Mouse (Mus musculus): ENCODE measurements around the gene Spryd3.
"Not testable (repeated sequence)": the region's sequence is repeated elsewhere in the genome, so short reads cannot be mapped to it uniquely, and the experiment has no call there.

The Spryd3 gene

DNA sequence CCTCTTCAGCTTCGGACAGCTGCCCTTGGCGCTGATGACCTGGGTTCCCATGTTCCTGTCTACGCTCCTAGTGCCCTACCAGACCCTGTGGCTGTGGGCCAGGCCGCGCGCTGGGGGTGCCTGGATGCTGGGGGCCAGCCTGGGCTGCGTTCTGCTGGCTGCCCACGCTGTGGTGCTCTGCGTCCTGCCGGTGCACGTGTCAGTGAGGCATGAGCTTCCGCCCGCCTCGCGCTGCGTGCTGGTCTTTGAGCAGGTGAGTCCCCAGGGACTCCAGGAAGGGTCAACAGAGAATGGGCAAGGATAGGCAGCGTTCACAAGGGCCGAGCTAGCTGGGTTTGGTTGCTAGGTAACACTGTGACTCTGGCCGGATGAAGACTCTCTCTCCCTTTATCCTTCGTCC lies 20.8 kb upstream of the Spryd3 start:
- Histone ChIP-seq H3K27me3 (ENCODE audit: control insufficient read depth, insufficient read depth, low read length, poor library complexity, severe bottlenecking) (no peaks in the 10 kb centered on the region), H3K36me3 (ENCODE audit: control insufficient read depth, insufficient read depth, low read length, poor library complexity, severe bottlenecking) (no peaks in the 10 kb centered on the region)
- DNase-seq (ENCODE audit: low read depth, low spot score), result no peak

DNA sequence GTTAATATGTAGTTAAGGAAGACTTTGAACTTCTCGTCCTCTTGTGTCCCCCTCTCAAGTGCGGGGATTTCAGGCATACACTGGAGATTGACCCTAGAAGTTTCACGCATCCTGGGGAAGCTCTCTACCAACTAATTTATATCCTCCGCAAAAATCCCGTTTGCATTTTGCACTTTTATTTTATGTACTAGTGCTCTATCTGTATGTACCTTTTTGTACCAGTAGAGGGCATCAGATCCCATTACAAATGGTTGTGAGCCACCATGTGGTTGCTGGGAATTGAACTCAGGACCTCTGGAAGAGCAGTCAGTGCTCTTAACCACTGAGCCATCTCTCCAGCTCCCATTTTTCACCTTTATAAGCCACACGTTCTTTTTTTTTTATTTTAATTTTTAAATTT lies 19.0 kb upstream of the Spryd3 start:
- not testable (repeated sequence) for DNase-seq (ENCODE audit: low read depth, low spot score); H3K27me3 ChIP-seq (ENCODE audit: control insufficient read depth, insufficient read depth, low read length, poor library complexity, severe bottlenecking)

DNA sequence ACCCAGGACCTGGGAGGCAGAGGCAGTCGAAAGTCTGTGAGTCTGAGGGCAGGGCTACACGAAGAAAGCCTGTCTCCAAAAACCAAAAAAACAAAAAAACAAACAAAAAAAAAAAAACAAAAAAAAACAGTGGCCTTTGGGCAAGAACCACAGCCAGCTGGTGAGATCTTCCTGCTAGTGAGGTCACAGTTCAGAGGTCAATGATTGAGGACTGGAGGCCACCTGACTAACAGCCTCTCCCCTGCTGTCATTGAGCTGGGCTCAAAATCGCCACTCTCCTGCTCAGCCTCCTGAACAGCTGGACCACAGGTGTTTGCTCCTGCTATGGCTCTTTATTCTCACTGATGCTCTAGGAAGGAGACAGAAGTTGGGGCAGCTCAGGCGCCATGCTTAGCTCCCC lies 16.6 kb upstream of the Spryd3 start:
- no peak for DNase-seq (ENCODE audit: low read depth, low spot score)
- Histone ChIP-seq H3K27me3 (ENCODE audit: control insufficient read depth, insufficient read depth, low read length, poor library complexity, severe bottlenecking) (no peaks in the 10 kb centered on the region), H3K36me3 (ENCODE audit: control insufficient read depth, insufficient read depth, low read length, poor library complexity, severe bottlenecking) (no peaks in the 10 kb centered on the region)

More for the DNA sequence above, 19.0 kb upstream of the Spryd3 start:
- H3K36me3 ChIP-seq (ENCODE audit: control insufficient read depth, insufficient read depth, low read length, poor library complexity, severe bottlenecking), result not testable (repeated sequence)

DNA sequence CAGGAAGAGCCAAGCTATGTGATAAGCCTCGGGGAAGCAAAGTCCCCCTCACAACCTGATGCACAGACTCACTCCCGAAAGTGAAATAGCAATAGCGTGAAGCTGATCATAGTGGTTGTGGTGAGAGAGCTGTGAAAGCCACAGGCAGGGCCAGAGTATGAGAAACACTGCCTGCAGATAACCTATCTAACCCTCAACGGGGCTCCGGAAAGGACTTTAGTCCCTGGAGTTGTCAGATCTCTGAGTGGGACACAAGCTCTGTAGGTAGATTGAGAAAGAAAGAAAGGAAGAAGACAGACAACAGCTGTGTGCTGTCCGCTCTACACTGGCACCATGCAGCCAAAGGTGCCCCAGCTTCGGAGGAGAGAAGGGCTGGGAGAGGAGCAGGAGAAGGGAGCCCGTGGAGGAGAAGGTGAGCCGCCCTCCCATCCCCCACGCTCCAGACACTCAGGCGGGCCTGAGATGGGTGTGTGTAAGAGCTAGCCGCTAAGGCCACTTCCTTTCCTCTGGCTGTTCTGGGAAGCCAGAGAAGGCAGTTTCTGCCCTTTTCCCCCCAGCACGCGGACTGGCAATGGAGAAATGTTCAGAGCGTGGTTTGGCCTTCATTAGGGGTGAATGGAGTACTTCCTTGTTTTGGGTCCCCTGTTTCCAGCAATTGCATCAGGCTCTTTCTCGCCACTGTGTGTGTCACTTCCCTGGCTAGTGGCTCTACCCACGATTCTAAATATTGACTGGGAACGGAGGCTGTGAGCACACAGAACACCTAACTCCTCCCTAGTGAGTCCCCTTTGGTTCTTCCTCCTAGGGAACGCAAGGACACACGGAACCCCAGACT lies 14.5 kb upstream of the Spryd3 start, which contains the start of gene Soat2:
Soat2 (plus strand) TSS at position 226 of the 835 bp plus-strand sequence.
- no peaks in the 10 kb centered on the region for H3K36me3 ChIP-seq (ENCODE audit: control insufficient read depth, insufficient read depth, low read length, poor library complexity, severe bottlenecking)
- no peaks in the 10 kb centered on the region for H3K27me3 ChIP-seq (ENCODE audit: control insufficient read depth, insufficient read depth, low read length, poor library complexity, severe bottlenecking)
- DNase-seq (ENCODE audit: low read depth, low spot score), result no peak

DNA sequence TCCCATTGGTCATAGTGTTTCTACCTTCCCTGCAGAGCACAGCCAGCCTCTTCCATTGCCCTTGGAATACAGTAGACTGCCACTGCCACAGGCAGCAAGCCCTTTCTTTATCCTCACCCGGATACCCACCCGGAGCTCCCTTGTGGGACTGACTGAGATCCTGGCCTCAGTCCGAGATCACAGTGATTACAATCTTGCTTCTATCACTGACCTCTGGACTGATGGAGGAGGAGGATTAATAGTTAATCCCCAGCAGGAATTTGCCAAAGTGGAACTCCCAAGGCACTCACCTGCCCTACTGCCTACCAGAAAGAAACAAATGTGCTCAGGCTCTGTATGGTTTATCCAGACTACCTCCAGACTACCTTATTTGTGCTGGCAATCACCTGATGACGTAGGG lies 13.5 kb upstream of the Spryd3 start:
- no peaks in the 10 kb centered on the region for H3K36me3 ChIP-seq (ENCODE audit: control insufficient read depth, insufficient read depth, low read length, poor library complexity, severe bottlenecking)
- no peak for DNase-seq (ENCODE audit: low read depth, low spot score)
- H3K27me3 ChIP-seq (ENCODE audit: control insufficient read depth, insufficient read depth, low read length, poor library complexity, severe bottlenecking), result 0 out of 2 replicates have a peak, but pooled peaks cover 1% of the 10 kb centered on the region

DNA sequence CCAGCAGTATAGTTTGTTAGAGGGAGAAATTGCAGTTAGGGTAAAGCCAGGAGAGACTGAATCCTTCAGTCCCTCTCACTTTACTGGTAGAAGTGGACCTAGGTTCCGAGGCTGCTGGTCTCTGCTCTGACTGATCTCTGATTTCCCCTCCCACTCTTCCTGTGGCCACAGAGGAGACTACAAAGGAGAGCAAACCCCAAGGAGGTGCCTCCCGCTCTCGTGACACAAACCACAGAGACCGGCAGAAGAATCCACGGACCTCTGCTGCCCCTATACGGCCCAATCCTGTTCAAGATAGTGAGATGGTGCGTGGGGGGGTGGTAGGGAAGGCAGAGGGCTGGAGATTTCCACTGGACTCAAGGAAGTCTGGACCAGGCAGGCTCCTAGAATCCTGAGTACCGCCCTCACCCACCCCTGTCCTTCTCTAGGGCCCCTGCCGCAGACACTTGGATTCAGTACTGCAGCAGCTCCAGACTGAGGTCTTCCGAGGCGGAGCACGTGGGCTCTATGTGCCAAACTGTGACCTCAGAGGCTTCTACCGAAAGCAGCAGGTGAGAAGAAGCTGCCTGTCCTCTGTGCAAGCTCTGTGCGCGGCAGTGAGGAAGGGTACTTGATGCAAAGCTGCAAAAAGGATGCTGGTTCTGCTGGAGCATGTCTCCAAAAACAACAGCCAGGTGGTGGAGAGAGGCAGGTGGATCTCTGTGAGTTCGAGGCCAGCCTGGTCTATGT lies 11.8 kb upstream of the Spryd3 start:
- H3K36me3 ChIP-seq (ENCODE audit: control insufficient read depth, insufficient read depth, low read length, poor library complexity, severe bottlenecking), result no peaks in the 10 kb centered on the region
- no peak for DNase-seq (ENCODE audit: low read depth, low spot score)
- H3K27me3 ChIP-seq (ENCODE audit: control insufficient read depth, insufficient read depth, low read length, poor library complexity, severe bottlenecking), result 0 out of 2 replicates have a peak, but pooled peaks cover 1% of the 10 kb centered on the region

DNA sequence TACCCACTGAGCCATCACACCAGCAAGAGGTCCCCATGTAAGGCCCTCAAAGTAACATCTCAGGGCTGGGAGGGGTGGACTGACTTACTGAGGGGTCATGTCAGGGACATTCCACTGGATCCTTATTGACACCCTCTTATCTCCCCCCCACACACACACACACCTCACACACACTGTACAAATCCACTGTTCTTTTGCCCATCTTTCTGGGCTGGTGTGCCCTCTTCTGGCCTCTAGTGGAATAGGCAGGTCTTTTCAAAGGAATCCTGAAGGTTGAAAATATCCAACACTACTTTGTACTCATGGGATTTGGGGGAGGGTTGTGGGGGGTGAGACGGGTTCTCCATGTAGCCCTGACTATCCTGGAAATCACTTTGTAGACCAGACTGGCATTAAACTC lies 10.8 kb upstream of the Spryd3 start:
- H3K27me3 ChIP-seq (ENCODE audit: control insufficient read depth, insufficient read depth, low read length, poor library complexity, severe bottlenecking), result 0 out of 2 replicates have a peak, but pooled peaks cover 1% of the 10 kb centered on the region
- DNase-seq (ENCODE audit: low read depth, low spot score), result peak; percentile 60
- no peaks in the 10 kb centered on the region for H3K36me3 ChIP-seq (ENCODE audit: control insufficient read depth, insufficient read depth, low read length, poor library complexity, severe bottlenecking)

DNA sequence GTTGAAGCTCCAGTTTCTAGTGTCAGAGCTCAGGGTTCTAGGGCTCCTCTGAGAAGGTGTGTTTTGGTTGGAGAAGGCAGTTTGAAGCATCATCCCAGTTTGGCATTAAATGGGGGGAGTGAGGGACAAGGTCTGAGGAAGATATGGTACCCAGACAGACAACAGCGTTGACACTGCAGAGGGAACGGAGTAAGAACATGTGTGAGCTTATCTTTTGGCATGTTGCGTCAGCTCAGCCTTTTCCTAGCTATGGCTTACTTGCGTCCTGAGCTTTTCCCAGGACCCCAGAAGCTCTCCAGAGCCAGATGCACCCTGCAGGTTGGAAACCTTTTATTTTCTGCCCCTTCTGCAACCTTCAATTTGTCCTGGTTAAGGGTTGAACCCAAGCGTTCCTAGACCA lies 10.1 kb upstream of the Spryd3 start:
- no peaks in the 10 kb centered on the region for H3K36me3 ChIP-seq (ENCODE audit: control insufficient read depth, insufficient read depth, low read length, poor library complexity, severe bottlenecking)
- no peak for DNase-seq (ENCODE audit: low read depth, low spot score)
- H3K27me3 ChIP-seq (ENCODE audit: control insufficient read depth, insufficient read depth, low read length, poor library complexity, severe bottlenecking), result 0 out of 2 replicates have a peak, but pooled peaks cover 1% of the 10 kb centered on the region

DNA sequence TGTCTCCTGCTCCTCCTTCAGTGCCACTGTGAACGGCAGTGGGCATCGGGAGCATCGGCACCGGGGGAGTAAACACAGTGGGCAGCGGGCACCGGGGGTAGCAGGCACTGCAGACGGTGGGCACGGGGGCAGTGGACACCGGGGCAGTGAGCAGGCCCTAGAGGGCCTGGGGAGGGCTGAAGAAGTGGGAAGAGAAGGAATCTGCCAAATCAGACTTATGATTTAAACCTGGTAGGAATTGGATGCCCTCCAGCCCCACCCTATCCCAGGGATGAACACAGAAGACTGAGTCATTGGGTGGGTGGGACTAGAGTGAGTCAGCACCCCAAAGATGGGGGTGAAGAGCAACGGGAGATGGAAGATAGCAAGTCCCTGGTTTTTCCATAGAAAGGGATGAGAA lies 9.3 kb upstream of the Spryd3 start:
- Histone ChIP-seq H3K27me3 (ENCODE audit: control insufficient read depth, insufficient read depth, low read length, poor library complexity, severe bottlenecking) (0 out of 2 replicates have a peak, but pooled peaks cover 1% of the 10 kb centered on the region), H3K36me3 (ENCODE audit: control insufficient read depth, insufficient read depth, low read length, poor library complexity, severe bottlenecking) (no peaks in the 10 kb centered on the region)
- no peak for DNase-seq (ENCODE audit: low read depth, low spot score)

DNA sequence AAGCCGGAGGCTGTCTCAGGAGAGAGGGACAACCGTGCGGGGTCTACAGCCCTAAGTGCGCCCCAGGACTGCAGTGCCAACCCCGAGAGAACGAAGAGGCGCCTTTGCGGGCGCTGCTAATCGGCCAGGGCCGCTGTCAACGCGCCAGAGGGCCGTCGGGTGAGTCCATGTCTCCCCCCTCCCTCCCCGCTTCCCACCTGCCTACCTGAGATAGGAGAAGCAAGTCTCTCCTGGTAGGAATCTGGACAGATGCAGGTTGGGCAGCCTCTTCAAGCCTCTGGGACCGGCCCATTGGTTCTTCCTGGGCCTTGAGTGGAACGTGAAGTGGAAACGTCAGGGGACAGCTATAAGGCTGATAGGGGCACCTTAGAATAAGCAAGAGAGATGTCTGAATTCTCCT lies 8.7 kb upstream of the Spryd3 start:
- Histone ChIP-seq H3K36me3 (ENCODE audit: control insufficient read depth, insufficient read depth, low read length, poor library complexity, severe bottlenecking) (no peaks in the 10 kb centered on the region), H3K27me3 (ENCODE audit: control insufficient read depth, insufficient read depth, low read length, poor library complexity, severe bottlenecking) (0 out of 2 replicates have a peak, but pooled peaks cover 1% of the 10 kb centered on the region)
- DNase-seq (ENCODE audit: low read depth, low spot score), result no peak

DNA sequence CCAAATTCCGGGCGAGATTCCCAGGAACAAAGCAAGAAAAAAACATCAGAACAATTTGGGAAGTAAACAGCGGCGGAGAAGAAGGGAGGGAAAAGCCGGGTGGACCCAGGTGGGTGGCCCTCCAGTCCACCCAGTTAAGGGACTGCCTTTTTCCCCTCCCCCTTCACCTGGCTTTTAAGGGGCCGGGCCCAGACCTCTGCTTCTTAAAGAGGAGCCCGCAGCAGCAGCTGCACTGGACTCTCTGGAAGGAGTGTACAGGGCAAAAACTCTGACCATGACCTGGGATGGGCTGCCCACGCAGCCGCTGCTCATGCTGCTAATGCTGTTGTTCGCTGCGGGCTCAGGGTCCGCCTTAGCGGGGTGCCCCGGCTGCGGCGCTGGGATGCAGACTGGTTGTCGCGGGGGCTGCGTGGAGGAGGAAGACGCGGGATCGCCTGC lies 8.3 kb upstream of the Spryd3 start, which contains the start of gene Igfbp6:
Igfbp6 (plus strand) TSS at position 89 of the 438 bp plus-strand sequence.
- H3K36me3 ChIP-seq (ENCODE audit: control insufficient read depth, insufficient read depth, low read length, poor library complexity, severe bottlenecking), result no peaks in the 10 kb centered on the region
- DNase-seq (ENCODE audit: low read depth, low spot score), result no peak

DNA sequence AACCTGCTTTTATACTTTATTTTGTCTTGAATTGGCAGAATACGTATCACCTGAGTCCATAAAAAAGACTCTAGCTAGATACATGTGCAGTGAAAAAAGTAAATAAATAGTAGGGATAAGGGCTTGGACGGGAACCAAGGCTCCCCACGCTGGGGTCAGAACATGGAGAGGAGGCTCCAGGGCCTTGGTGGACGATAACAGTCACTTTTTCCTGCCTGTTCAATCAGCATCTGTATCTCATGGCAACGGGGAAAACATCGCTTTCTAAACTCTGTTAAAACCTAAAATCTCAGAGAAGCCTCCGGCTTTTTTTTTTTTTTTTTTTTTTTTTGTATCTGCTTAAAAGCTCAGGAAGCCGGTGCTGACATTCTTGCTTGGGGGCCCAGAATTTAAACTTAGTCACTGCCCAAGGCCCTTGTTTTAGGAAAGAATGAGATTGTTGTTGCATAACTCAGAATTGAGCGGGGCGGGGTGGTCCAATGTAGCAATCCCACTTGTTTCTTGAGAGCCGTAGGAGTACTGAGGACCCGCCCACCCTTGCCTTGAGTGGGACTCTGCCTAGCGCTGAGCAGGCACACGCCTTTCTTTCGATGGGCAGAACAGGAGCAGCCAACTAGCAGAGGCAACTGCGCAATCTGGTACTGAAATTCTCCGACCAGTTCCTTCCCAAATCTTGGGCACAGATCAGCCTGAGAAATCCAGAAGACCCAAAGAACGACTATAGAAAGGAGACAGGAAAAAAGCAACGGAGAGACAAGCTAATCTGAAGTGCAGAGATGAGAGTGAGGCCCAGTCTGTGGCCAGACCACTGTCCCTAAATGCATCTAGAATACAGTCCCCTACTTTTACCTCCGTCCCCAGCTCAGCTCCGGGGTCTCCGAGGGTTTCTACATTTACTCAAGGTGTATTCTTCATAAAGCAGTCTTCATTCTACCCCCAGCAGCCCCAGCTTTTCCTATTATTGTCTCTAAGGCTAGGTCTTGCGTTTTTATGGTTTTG lies 7.2 kb upstream of the Spryd3 start:
- Histone ChIP-seq H3K27me3 (ENCODE audit: control insufficient read depth, insufficient read depth, low read length, poor library complexity, severe bottlenecking) (0 out of 2 replicates have a peak, but pooled peaks cover 1% of the 10 kb centered on the region), H3K36me3 (ENCODE audit: control insufficient read depth, insufficient read depth, low read length, poor library complexity, severe bottlenecking) (no peaks in the 10 kb centered on the region)
- DNase-seq (ENCODE audit: low read depth, low spot score), result no peak

More for the DNA sequence above, 8.3 kb upstream of the Spryd3 start, which contains the start of gene Igfbp6:
- H3K27me3 ChIP-seq (ENCODE audit: control insufficient read depth, insufficient read depth, low read length, poor library complexity, severe bottlenecking), result 0 out of 2 replicates have a peak, but pooled peaks cover 1% of the 10 kb centered on the region

DNA sequence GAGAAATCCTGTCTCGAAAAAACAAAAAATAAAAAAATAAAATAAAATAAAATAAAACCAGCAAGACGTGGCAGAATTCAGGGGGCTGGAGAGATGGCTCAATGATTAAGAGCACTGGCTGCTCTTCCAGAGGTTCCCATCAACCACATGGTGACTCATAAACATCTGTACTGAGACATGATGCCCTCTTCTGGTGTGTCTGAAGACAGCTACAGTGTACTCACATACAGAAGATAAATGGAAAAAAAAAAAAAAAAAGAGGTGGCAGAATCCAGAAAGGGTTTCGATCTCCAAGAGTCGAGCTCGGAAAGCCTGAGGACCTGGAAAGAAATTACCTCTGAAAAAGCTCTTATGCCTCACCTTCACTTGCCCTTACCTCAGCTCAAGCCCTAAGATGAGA lies 5.1 kb upstream of the Spryd3 start:
- DNase-seq (ENCODE audit: low read depth, low spot score), result no peak
- Histone ChIP-seq H3K27me3 (ENCODE audit: control insufficient read depth, insufficient read depth, low read length, poor library complexity, severe bottlenecking) (0 out of 2 replicates have a peak, but pooled peaks cover 1% of the 10 kb centered on the region), H3K36me3 (ENCODE audit: control insufficient read depth, insufficient read depth, low read length, poor library complexity, severe bottlenecking) (no peaks in the 10 kb centered on the region)

DNA sequence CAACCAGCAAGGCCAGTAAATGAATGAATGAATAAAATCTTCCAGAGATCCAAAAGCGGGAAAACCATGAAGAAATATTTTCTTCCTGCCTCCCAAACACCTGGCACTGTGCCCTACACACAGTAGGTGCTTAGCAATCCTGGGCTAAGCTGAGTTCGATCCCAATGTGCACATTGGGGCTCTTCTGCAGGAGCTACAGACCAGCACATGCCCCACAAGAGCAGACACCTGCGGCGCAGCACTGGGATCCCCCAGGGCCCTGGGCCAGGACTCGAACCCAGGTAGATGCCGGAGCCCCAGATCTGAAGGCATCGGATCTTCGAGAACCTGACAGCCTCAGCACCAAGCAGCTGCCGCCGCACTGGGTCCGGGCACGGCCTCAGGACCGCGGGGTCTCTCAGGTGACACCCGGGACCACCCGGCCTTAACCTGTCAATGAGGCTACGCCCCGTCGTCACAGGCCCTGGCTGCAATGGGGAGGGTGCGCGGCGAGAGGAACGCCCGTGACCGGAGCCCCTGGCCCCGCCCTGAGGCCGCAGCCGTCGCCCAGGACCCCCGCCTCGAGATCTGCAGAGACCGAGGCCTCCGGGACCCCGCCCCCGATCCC lies 409 bp downstream of the Spryd3 start:
- no peaks in the 10 kb centered on the region for H3K27me3 ChIP-seq (ENCODE audit: control insufficient read depth, insufficient read depth, low read length, poor library complexity, severe bottlenecking)
- H3K36me3 ChIP-seq (ENCODE audit: control insufficient read depth, insufficient read depth, low read length, poor library complexity, severe bottlenecking), result peaks cover 3% of the 10 kb centered on the region
- no peak for DNase-seq (ENCODE audit: low read depth, low spot score)
